Mouse (Mus musculus) layer of hippocampus, postnatal 10 days (tissue): ENCODE results near the gene Foxp1. TPM values are rescaled to one million over a fixed set of nuclear protein-coding genes. Genes with fewer than 3 reads are reported as not detected.

Source experiments
- DNase-seq, 2 experiments: peaks; one replicate each; pipeline ENCODE4 v3.0.0; 2021; ENCODE audit warnings: low spot score in 2 of 2
- total RNA-seq, 2 experiments: library from RNA; stranded (reverse); gene quantifications; 2 replicates each; pipeline ENCODE4 v1.2.3; 2021

Foxp1 gene
- total RNA-seq, 2 experiments from 2014 or later = 139 to 149 TPM

GRCm38 (mm10) chr6:99368118-99368753 lies 154.3 kb downstream of the Foxp1 start:
- no peak for DNase-seq

GRCm38 (mm10) chr6:99364545-99364944 lies 158.0 kb downstream of the Foxp1 start:
- no peak for DNase-seq

GRCm38 (mm10) chr6:99360581-99360980 lies 161.9 kb downstream of the Foxp1 start:
- no peak for DNase-seq

- no peak for DNase-seq
Measured at GRCm38 (mm10) chr6:99359765-99360499, 162.6 kb downstream of the Foxp1 start.

- no peak for DNase-seq
Measured at GRCm38 (mm10) chr6:99359036-99359698, 163.4 kb downstream of the Foxp1 start.

- no peak for DNase-seq
Measured at GRCm38 (mm10) chr6:99357931-99358330, 164.6 kb downstream of the Foxp1 start.

- no peak for DNase-seq
Measured at GRCm38 (mm10) chr6:99354338-99354737, 168.2 kb downstream of the Foxp1 start.

- no peak for DNase-seq
Measured at GRCm38 (mm10) chr6:99353441-99353840, 169.1 kb downstream of the Foxp1 start.

GRCm38 (mm10) chr6:99350566-99350965 lies 172.0 kb downstream of the Foxp1 start:
- DNase-seq = no peak

- DNase-seq = no peak
Measured at GRCm38 (mm10) chr6:99350156-99350555, 172.4 kb downstream of the Foxp1 start.

- no peak for DNase-seq
Measured at GRCm38 (mm10) chr6:99347836-99348235, 174.7 kb downstream of the Foxp1 start.

- no peak for DNase-seq
Measured at GRCm38 (mm10) chr6:99344966-99345365, 177.6 kb downstream of the Foxp1 start.

- no peak for DNase-seq
Measured at GRCm38 (mm10) chr6:99344357-99344756, 178.2 kb downstream of the Foxp1 start.

- DNase-seq = no peak
Measured at GRCm38 (mm10) chr6:99343815-99344214, 178.7 kb downstream of the Foxp1 start.

- no peak for DNase-seq
Measured at GRCm38 (mm10) chr6:99342416-99342815, 180.1 kb downstream of the Foxp1 start.

GRCm38 (mm10) chr6:99340902-99341301 lies 181.6 kb downstream of the Foxp1 start:
- DNase-seq = no peak

GRCm38 (mm10) chr6:99339986-99340721 lies 182.4 kb downstream of the Foxp1 start:
- DNase-seq = no peak

- no peak for DNase-seq
Measured at GRCm38 (mm10) chr6:99339343-99339620, 183.2 kb downstream of the Foxp1 start.

GRCm38 (mm10) chr6:99338593-99339342 lies 183.8 kb downstream of the Foxp1 start:
- DNase-seq = no peak

- DNase-seq = no peak
Measured at GRCm38 (mm10) chr6:99338174-99338573, 184.3 kb downstream of the Foxp1 start.

- DNase-seq = no peak
Measured at GRCm38 (mm10) chr6:99337575-99337974, 184.9 kb downstream of the Foxp1 start.
